Mouse (Mus musculus) ES-Bruce4 (cell line): Measurements from ENCODE around the gene Zglp1. TPM values are rescaled to one million over a fixed set of nuclear protein-coding genes. Genes with fewer than 3 reads are reported as not detected.

Experiments
- H3K27ac ChIP-seq: 2 replicates; pipeline ENCODE4 v1.5.1; 2012; ENCODE audit warnings: low read length, inconsistent platforms; ENCODE audit not compliant: insufficient read depth
- H3K27me3 ChIP-seq: 2 replicates; pipeline ENCODE4 v1.6.1; 2012; ENCODE audit warnings: mild to moderate bottlenecking, low read length, inconsistent platforms; ENCODE audit not compliant: control insufficient read depth, poor library complexity, insufficient read depth, severe bottlenecking
- H3K36me3 ChIP-seq: 2 replicates; pipeline ENCODE4 v1.6.1; 2012; ENCODE audit warnings: inconsistent platforms, mild to moderate bottlenecking, low read length, moderate library complexity; ENCODE audit not compliant: control insufficient read depth, poor library complexity, insufficient read depth, severe bottlenecking
- H3K4me1 ChIP-seq: one replicate; pipeline ENCODE4 v1.8.1; 2011; ENCODE audit warnings: low read length; ENCODE audit not compliant: control insufficient read depth, insufficient read depth
- H3K4me3 ChIP-seq: 2 replicates; pipeline ENCODE4 v1.5.1; 2011; ENCODE audit warnings: low read depth, mild to moderate bottlenecking, low read length
- H3K9ac ChIP-seq: 2 replicates; pipeline ENCODE4 v1.6.1; 2012; ENCODE audit warnings: low read depth, mild to moderate bottlenecking, inconsistent platforms; ENCODE audit not compliant: poor library complexity, severe bottlenecking
- H3K9me3 ChIP-seq: replicated peaks from 2 replicates; pipeline ENCODE4 v1.6.1; 2012; ENCODE audit warnings: mild to moderate bottlenecking, low read length, inconsistent platforms; ENCODE audit not compliant: control insufficient read depth, poor library complexity, insufficient read depth, severe bottlenecking
- CTCF ChIP-seq: IDR thresholded peaks from one replicate; pipeline ENCODE4 v1.8.1; 2011; ENCODE audit warnings: low read depth, low read length
- EP300 ChIP-seq: IDR thresholded peaks from 2 replicates; pipeline ENCODE4 v1.6.1; 2011; ENCODE audit warnings: low read depth, low read length; ENCODE audit not compliant: insufficient read depth
- POLR2A ChIP-seq: IDR thresholded peaks from one replicate; pipeline ENCODE4 v1.8.1; 2011; ENCODE audit warnings: low read length; ENCODE audit not compliant: insufficient read depth
- polyA plus RNA-seq: library from polyadenylated mRNA; stranded (reverse); fragments of >200 nt; gene quantifications from 2 replicates; pipeline ENCODE4 v1.2.4, GENCODE M21; 2011; ENCODE audit warnings: low read depth; ENCODE audit not compliant: missing spikeins, insufficient read depth, insufficient read length

Zglp1 gene
- polyA plus RNA-seq, 1 experiment, result not detected

GRCm38 (mm10) chr9:21026849-21027248 lies 40.0 kb downstream of the Zglp1 start:
- no peaks in the 10 kb centered on the region for H3K27me3 ChIP-seq
- H3K9me3 ChIP-seq, result no peaks in the 10 kb centered on the region
- no peak overlapping the region for H3K27ac ChIP-seq
- H3K9ac ChIP-seq, result no peak overlapping the region
- H3K4me3 ChIP-seq, result no peak overlapping the region
- peaks cover 3% of the 10 kb centered on the region; the same call in 1 of the 2 replicates for H3K36me3 ChIP-seq
- TF ChIP-seq EP300, result no peak
- no peak for TF ChIP-seq POLR2A
- peaks cover 9% of the 10 kb centered on the region for H3K4me1 ChIP-seq

GRCm38 (mm10) chr9:21025258-21025810 lies 41.6 kb downstream of the Zglp1 start:
- peaks cover 9% of the 10 kb centered on the region for H3K4me1 ChIP-seq
- H3K36me3 ChIP-seq, result peaks cover 9% of the 10 kb centered on the region
- TF ChIP-seq EP300 (no peak), POLR2A (no peak), CTCF (no peak)
- H3K4me3 ChIP-seq, result no peak overlapping the region
- H3K9ac ChIP-seq, result no peak overlapping the region
- H3K27me3 ChIP-seq, result no peaks in the 10 kb centered on the region
- H3K27ac ChIP-seq, result no peak overlapping the region
- no peaks in the 10 kb centered on the region for H3K9me3 ChIP-seq

DNA sequence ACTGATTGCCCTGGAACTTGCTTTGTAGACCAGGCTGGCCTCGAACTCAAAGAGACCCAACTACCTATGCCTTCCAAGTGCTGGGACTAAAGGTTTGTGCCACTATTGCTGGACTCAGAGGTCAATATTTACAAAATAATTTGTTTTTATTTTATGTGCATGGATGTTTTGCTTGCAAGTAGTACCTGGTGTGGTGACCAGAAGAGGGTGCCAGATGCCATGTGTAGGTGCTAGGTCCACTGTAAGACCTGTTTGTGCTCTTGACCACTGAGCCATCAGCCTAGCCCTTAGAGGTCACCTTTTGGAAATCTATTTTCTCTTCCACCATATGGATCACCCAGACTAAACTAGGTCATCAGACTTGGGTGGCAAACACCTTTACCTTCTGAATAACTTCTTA lies 44.2 kb downstream of the Zglp1 start:
- no peaks in the 10 kb centered on the region for H3K27me3 ChIP-seq
- H3K4me1 ChIP-seq, result peaks cover 9% of the 10 kb centered on the region
- no peak for TF ChIP-seq CTCF
- no peak overlapping the region for H3K9ac ChIP-seq
- no peak overlapping the region for H3K4me3 ChIP-seq
- H3K36me3 ChIP-seq, result peaks cover 19% of the 10 kb centered on the region
- H3K27ac ChIP-seq, result no peak overlapping the region
- no peaks in the 10 kb centered on the region for H3K9me3 ChIP-seq

- Histone ChIP-seq H3K4me1 (peaks cover 9% of the 10 kb centered on the region), H3K27me3 (no peaks in the 10 kb centered on the region), H3K36me3 (peaks cover 19% of the 10 kb centered on the region), H3K9me3 (no peaks in the 10 kb centered on the region), H3K9ac (no peak overlapping the region), H3K4me3 (no peak overlapping the region), H3K27ac (no peak overlapping the region)
- no peak for TF ChIP-seq CTCF
- TF ChIP-seq EP300, result no peak
- TF ChIP-seq POLR2A, result no peak
Observed at GRCm38 (mm10) chr9:21022288-21022687, 44.6 kb downstream of the Zglp1 start.

GRCm38 (mm10) chr9:21021363-21021762 lies 45.5 kb downstream of the Zglp1 start:
- no peaks in the 10 kb centered on the region for H3K27me3 ChIP-seq

DNA sequence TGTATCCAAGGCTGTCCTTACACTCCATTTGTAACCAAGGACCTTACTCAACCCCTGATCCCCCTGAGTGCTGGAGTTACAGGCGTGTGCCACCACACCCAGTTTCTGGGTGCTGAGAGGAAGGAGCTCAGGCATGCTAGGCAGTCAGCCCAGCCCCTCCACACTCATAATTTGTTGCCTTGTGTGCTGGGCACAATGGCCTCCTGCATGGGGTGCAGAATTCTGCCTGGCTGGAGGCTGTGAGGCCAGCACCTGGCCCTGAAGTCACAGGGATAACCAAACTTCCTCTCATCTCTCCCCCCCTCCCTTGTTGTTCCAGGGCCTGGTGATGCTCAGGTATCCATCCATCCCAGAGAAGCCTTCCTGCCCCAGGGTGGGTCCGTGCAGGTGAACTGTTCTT lies 48.3 kb downstream of the Zglp1 start:
- TF ChIP-seq EP300, result no peak
- no peak for TF ChIP-seq POLR2A
- no peak for TF ChIP-seq CTCF
- no peaks in the 10 kb centered on the region for H3K27me3 ChIP-seq
- no peak overlapping the region for H3K9ac ChIP-seq
- H3K27ac ChIP-seq, result no peak overlapping the region
- H3K4me1 ChIP-seq, result peaks cover 3% of the 10 kb centered on the region
- H3K9me3 ChIP-seq, result no peaks in the 10 kb centered on the region
- H3K4me3 ChIP-seq, result no peak overlapping the region
- H3K36me3 ChIP-seq, result peaks cover 16% of the 10 kb centered on the region

More at GRCm38 (mm10) chr9:21021363-21021762, 45.5 kb downstream of the Zglp1 start:
- Histone ChIP-seq H3K4me1 (peaks cover 6% of the 10 kb centered on the region), H3K27ac (no peak overlapping the region), H3K9me3 (no peaks in the 10 kb centered on the region), H3K36me3 (peaks cover 19% of the 10 kb centered on the region), H3K9ac (no peak overlapping the region), H3K4me3 (no peak overlapping the region)
- TF ChIP-seq EP300 (no peak), CTCF (no peak), POLR2A (no peak)
